Mouse (Mus musculus) ES-Bruce4 (cell line): Measurements from ENCODE around the gene Kcnk15.

Experiments
- CTCF ChIP-seq: IDR thresholded peaks from one replicate; pipeline ENCODE4 v1.8.1; 2011; ENCODE audit warnings: low read depth, low read length
- POLR2A ChIP-seq: IDR thresholded peaks from one replicate; pipeline ENCODE4 v1.8.1; 2011; ENCODE audit warnings: low read length; ENCODE audit not compliant: insufficient read depth

DNA sequence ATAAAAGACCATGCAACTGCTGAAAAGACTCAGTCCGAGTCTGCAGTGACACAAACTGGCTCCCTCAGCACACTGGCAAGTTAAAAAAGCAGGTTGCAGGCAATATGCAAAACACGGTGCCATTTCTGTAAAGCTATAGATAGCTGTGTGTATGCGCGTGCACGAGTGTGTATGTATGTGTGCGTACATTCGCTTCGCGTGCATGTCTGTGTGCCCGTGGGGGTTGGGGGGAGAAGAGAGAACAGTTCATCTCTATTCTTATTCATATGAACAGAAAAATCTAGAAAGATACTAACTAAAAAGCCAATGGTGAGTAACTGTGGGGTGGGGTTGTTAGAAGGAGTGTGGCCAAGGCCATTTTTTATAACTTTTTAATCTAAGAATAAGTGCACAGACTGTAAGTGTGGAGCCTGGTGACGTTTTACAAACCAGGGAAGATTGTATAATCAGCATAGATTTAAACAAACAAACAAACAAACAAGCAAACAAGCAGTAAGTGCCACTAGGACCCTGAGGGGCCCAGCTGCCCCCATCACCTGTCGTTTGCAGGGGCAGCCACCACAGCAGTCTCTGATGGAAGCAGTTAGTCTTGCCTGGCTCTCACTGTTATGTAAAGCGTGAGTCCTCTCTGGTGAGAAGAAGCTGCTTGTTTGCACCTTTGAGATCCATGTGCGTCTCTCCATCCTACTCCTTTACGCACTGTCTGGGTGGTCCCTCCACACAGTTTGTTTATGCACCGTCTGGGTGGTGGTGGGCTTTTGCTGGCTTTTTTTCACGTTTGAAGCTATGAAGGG, 29.6 kb downstream of the Kcnk15 start:
- TF ChIP-seq CTCF: no peak
- no peak for TF ChIP-seq POLR2A
